Mouse (Mus musculus) myocyte (in vitro differentiated cells): ENCODE data around the gene Dis3l.

Experiments used
- MAX ChIP-seq: IDR thresholded peaks from one replicate; pipeline ENCODE4 v1.6.1; 2011; ENCODE audit warnings: low read depth, mild to moderate bottlenecking, control low read depth
- MYOD1 ChIP-seq, 3 experiments: IDR thresholded peaks; one replicate each; pipeline ENCODE4 v1.6.1; 2011; ENCODE audit warnings: control low read depth in 2 of 3, low read depth in 2 of 3, mild to moderate bottlenecking in 2 of 3, moderate library complexity in 1 of 3; ENCODE audit not compliant: insufficient read length in 2 of 3, control insufficient read depth in 1 of 3
- POLR2A ChIP-seq: IDR thresholded peaks from one replicate; pipeline ENCODE4 v1.6.1; 2011; ENCODE audit warnings: low read depth, mild to moderate bottlenecking, control low read depth, moderate library complexity; ENCODE audit not compliant: insufficient read length
- SRF ChIP-seq: IDR thresholded peaks from one replicate; pipeline ENCODE4 v1.6.1; 2011; ENCODE audit warnings: low read depth; ENCODE audit not compliant: control insufficient read depth, insufficient read length
- TCF12 ChIP-seq: IDR thresholded peaks from one replicate; pipeline ENCODE4 v1.6.1; 2011; ENCODE audit warnings: mild to moderate bottlenecking, control low read depth; ENCODE audit not compliant: poor library complexity, insufficient read depth, severe bottlenecking
- USF1 ChIP-seq: IDR thresholded peaks from one replicate; pipeline ENCODE4 v1.6.1; 2011; ENCODE audit warnings: low read depth, mild to moderate bottlenecking, control low read depth, moderate library complexity

DNA sequence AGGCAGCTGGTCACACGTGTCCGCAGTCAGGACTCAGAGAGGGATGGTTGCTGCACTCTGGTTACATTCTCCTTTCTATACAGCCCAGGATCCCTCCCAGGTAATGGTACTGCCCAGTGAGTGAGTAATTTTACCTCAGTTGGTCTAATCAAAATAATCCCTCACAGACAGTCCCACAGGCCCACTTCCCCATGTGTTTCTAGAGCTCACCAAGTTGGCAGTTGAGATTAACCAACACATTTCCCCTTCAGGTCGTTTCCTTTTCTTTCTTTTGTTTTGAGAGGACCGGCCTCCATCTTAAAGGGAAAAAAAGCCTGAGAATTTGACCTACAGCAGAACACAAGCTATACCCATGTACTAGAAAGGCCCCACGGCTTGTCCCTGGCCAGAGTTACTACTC is 4.8 kb upstream of the Dis3l start:
- no peak for TF ChIP-seq TCF12
- TF ChIP-seq POLR2A = no peak
- no peak for TF ChIP-seq USF1
- no peak for TF ChIP-seq SRF
- no peak for TF ChIP-seq MYOD1 (IDR thresholded peaks at IDR 0.05; ENCODE audit: control insufficient read depth in 1 of 3, insufficient read length in 2 of 3, low read depth in 2 of 3)
- TF ChIP-seq MAX = no peak
